Mouse (Mus musculus) testis, postnatal 10 days (tissue): ENCODE measurements around the gene Hist1h4m.
A peak's percentile ranks its signal among the peaks of the same experiment; 100 is the strongest.
"Not testable (repeated sequence)": the region's sequence is repeated elsewhere in the genome, so short reads cannot be mapped to it uniquely, and the experiment has no call there.

ENCODE experiments used
- DNase-seq: peaks from one replicate; pipeline ENCODE4 v3.0.0; 2021; ENCODE audit warnings: low spot score

Gene Hist1h4m

GRCm38 (mm10) chr13:21811074-21811473, 472 bp upstream of the Hist1h4m start:
- DNase-seq = not testable (repeated sequence)

GRCm38 (mm10) chr13:21812092-21812491, 546 bp downstream of the Hist1h4m start:
- not testable (repeated sequence) for DNase-seq

GRCm38 (mm10) chr13:21820082-21820890, 8.7 kb downstream of the Hist1h4m start:
- DNase-seq = not testable (repeated sequence)

- no peak for DNase-seq
Observed at GRCm38 (mm10) chr13:21828511-21828910, 17.0 kb downstream of the Hist1h4m start.

- no peak for DNase-seq
Observed at GRCm38 (mm10) chr13:21830344-21830743, 18.8 kb downstream of the Hist1h4m start.

GRCm38 (mm10) chr13:21831418-21832394, 20.2 kb downstream of the Hist1h4m start, which contains the start of gene Hist1h4n:
Gene Hist1h4n, minus strand, starts transcription at chr13:21832196.
- not testable (repeated sequence) for DNase-seq

- DNase-seq = not testable (repeated sequence)
Observed at GRCm38 (mm10) chr13:21833461-21833860, 21.9 kb downstream of the Hist1h4m start, which contains the start of the genes Hist1h2ap and Hist1h2br. Gene Hist1h2ap, minus strand, starts transcription at chr13:21833507. Gene Hist1h2br, plus strand, starts transcription at chr13:21833743.

- DNase-seq = not testable (repeated sequence)
Observed at GRCm38 (mm10) chr13:21840508-21840907, 29.0 kb downstream of the Hist1h4m start.

- DNase-seq = not testable (repeated sequence)
Observed at GRCm38 (mm10) chr13:21846356-21846755, 34.8 kb downstream of the Hist1h4m start.

- no peak for DNase-seq
Observed at GRCm38 (mm10) chr13:21847883-21848282, 36.3 kb downstream of the Hist1h4m start.

- DNase-seq = not testable (repeated sequence)
Observed at GRCm38 (mm10) chr13:21850696-21851095, 39.1 kb downstream of the Hist1h4m start.

- DNase-seq = no peak
Observed at GRCm38 (mm10) chr13:21852215-21852945, 40.8 kb downstream of the Hist1h4m start.

- DNase-seq = peak; percentile 63
Observed at GRCm38 (mm10) chr13:21855146-21855545, 43.6 kb downstream of the Hist1h4m start.

GRCm38 (mm10) chr13:21855698-21856162, 44.2 kb downstream of the Hist1h4m start:
- DNase-seq = no peak

GRCm38 (mm10) chr13:21861608-21862007, 50.1 kb downstream of the Hist1h4m start:
- DNase-seq = no peak
